Mouse (Mus musculus): Measurements from ENCODE around the gene Acads. TPM values are rescaled to one million over a fixed set of nuclear protein-coding genes. Genes with fewer than 3 reads are reported as not detected.

Gene Acads
- polyA plus RNA-seq, 1 experiment: 220 TPM

DNA sequence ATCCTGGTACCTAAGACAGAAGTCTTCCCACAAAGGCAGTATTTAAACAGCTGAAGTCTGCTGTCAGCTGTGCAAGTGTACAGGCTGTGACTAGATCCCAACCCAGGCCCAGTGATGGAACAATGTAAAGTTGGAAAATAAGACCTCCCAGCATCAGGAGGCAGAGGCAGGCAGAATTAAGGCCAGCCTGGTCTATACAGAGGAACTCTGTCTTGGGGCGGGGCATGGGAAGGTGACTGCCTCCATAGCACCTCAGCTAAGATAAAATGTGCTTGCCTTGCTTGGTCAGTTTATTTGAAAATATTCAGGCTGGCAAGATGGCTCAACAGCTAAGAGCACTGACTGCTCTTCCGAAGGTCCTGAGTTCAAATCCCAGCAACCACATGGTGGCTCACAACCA, 48.7 kb downstream of the Acads start:
- TF ChIP-seq POLR2A (IDR thresholded peaks at IDR 0.05; ENCODE audit: low read depth, low read length) (no peak), CTCF (conservative IDR thresholded peaks at IDR 0.05; ENCODE audit: insufficient read depth, insufficient read length, low read depth, low read length) (no peak)
- no peaks in the 10 kb centered on the region for H3K27me3 ChIP-seq (replicated peaks; ENCODE audit: control insufficient read depth, insufficient read depth, low read length)
- DNase-seq: no peak
- peaks cover 20% of the 10 kb centered on the region for H3K4me1 ChIP-seq (ENCODE audit: control insufficient read depth, insufficient read depth, low read length)
- WGBS: 99% methylated on average over 2 of the region's 2 CpGs
- no peak overlapping the region for H3K4me3 ChIP-seq (ENCODE audit: insufficient read depth, low read depth, low read length)
- H3K27ac ChIP-seq (ENCODE audit: insufficient read depth, low read depth, low read length): no peak overlapping the region
- H3K36me3 ChIP-seq (ENCODE audit: control insufficient read depth, insufficient read depth, low read length): no peaks in the 10 kb centered on the region

DNA sequence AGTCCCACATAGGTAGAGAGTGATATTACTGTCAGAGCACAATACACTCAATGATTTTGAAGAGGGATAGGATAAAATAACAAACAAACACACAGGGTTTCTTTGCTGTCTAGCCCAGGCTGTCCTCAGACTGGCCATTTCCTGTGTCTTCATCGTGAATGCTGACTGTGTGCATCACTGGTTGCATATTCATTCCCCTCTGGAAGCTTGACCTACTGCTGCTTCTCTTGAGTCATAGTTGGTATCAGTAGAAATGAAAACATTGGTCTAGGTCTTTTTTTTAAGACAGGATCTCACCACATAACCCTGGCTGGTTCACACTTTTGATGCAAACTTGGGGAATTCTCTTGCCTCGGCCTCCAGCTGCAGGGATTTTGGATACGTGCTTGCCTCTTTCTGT, 49.5 kb downstream of the Acads start:
- Histone ChIP-seq H3K4me1 (ENCODE audit: control insufficient read depth, insufficient read depth, low read length) (peaks cover 24% of the 10 kb centered on the region), H3K27ac (ENCODE audit: insufficient read depth, low read depth, low read length) (no peak overlapping the region), H3K36me3 (ENCODE audit: control insufficient read depth, insufficient read depth, low read length) (no peaks in the 10 kb centered on the region), H3K4me3 (ENCODE audit: insufficient read depth, low read depth, low read length) (no peak overlapping the region), H3K27me3 (replicated peaks; ENCODE audit: control insufficient read depth, insufficient read depth, low read length) (no peaks in the 10 kb centered on the region)
- 61% methylated on average over 3 of the region's 3 CpGs for WGBS
- TF ChIP-seq POLR2A (IDR thresholded peaks at IDR 0.05; ENCODE audit: low read depth, low read length): no peak
- DNase-seq: no peak

DNA sequence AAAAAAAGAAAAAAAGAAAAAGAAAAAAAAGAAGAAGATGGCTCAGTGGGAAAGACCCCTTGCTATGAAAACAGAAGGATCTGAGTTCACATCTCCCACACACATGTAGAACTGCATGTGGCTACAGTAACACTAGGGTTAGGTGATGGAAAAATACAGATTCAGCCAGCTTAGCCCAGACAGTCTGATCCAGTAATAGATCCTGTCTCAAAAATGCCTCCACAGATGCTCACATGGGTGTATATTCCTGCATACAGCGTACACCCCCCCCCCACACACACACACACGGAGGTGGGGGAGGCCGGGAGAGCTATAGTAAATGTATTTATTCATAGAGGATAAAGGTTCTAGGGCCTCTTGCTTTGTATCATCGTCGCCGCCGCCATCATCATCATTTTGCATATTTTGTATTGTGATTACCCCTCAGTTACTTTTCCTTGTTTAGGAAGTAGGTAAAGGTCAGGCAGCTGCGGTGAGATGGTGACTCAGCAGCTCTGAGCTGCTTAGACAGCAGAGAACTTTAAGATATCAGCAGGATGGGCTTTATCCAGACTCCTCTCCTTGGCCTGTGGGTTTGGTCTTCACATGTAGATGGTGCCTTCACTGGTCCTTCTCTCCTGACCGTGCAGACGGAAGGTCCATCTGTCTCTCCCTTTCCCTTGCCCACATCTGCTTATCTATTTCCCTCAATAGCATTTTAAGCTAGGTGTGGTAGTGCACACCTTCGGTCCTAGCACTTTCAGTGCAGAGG, 50.3 kb downstream of the Acads start:
- no peaks in the 10 kb centered on the region for H3K27me3 ChIP-seq (replicated peaks; ENCODE audit: control insufficient read depth, insufficient read depth, low read length)
- peaks cover 24% of the 10 kb centered on the region for H3K4me1 ChIP-seq (ENCODE audit: control insufficient read depth, insufficient read depth, low read length)
- TF ChIP-seq POLR2A (IDR thresholded peaks at IDR 0.05; ENCODE audit: low read depth, low read length): no peak
- TF ChIP-seq CTCF (conservative IDR thresholded peaks at IDR 0.05; ENCODE audit: insufficient read depth, insufficient read length, low read depth, low read length): no peak
- no peaks in the 10 kb centered on the region for H3K36me3 ChIP-seq (ENCODE audit: control insufficient read depth, insufficient read depth, low read length)
- DNase-seq: no peak
- no peak overlapping the region for H3K27ac ChIP-seq (ENCODE audit: insufficient read depth, low read depth, low read length)
- 80% methylated on average over 11 of the region's 11 CpGs for WGBS
- no peak overlapping the region for H3K4me3 ChIP-seq (ENCODE audit: insufficient read depth, low read depth, low read length)

DNA sequence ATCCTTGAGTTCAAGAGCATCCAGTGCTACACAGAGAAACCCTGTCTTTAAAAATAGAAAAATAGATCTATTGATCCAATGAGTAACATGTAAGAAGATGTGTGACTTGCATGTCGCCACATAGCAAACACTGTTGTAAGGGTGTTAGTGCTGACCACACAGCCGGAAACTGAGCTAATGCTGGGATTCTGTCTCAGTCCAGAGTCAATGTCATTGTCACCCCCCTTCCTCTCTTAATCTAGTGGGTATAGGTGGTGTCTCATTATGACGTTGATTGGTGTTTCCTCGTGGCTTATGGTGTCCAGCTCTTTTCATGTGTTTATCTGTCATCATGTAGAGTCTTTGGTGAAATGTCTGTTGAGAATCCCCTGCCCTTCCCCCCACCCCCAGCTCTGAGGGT, 52.9 kb downstream of the Acads start:
- H3K27me3 ChIP-seq (replicated peaks; ENCODE audit: control insufficient read depth, insufficient read depth, low read length): no peaks in the 10 kb centered on the region
- H3K36me3 ChIP-seq (ENCODE audit: control insufficient read depth, insufficient read depth, low read length): no peaks in the 10 kb centered on the region
- TF ChIP-seq CTCF (conservative IDR thresholded peaks at IDR 0.05; ENCODE audit: insufficient read depth, insufficient read length, low read depth, low read length) (no peak), POLR2A (IDR thresholded peaks at IDR 0.05; ENCODE audit: low read depth, low read length) (no peak)
- DNase-seq: no peak
- no peak overlapping the region for H3K4me3 ChIP-seq (ENCODE audit: insufficient read depth, low read depth, low read length)
- 59% methylated on average over 4 of the region's 4 CpGs for WGBS
- H3K4me1 ChIP-seq (ENCODE audit: control insufficient read depth, insufficient read depth, low read length): peaks cover 12% of the 10 kb centered on the region
- no peak overlapping the region for H3K27ac ChIP-seq (ENCODE audit: insufficient read depth, low read depth, low read length)

DNA sequence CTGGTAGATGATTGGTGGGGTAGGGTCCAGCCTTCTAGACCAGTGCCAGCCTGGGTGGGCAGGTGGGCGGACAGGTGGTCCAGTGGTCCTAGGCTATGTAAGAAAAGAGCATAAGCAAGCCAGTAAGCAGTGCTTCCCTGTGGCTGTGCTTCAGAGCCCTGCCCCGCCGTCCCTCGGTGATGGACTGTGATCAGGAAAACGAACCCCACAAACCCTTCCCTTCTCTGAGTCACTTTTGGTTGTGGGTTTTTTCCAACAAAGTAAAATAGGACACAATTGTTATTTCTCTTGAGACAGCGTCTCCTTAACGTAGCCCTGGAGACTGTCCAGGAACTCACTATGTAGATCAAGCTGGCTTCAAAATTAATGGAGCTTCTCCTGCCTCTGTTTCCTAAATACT, 55.8 kb downstream of the Acads start:
- TF ChIP-seq CTCF (conservative IDR thresholded peaks at IDR 0.05; ENCODE audit: insufficient read depth, insufficient read length, low read depth, low read length) (no peak), POLR2A (IDR thresholded peaks at IDR 0.05; ENCODE audit: low read depth, low read length) (no peak)
- Histone ChIP-seq H3K27me3 (replicated peaks; ENCODE audit: control insufficient read depth, insufficient read depth, low read length) (no peaks in the 10 kb centered on the region), H3K27ac (ENCODE audit: insufficient read depth, low read depth, low read length) (no peak overlapping the region), H3K4me3 (ENCODE audit: insufficient read depth, low read depth, low read length) (no peak overlapping the region), H3K4me1 (ENCODE audit: control insufficient read depth, insufficient read depth, low read length) (peaks cover 10% of the 10 kb centered on the region; the same call in 1 of the 2 replicates), H3K36me3 (ENCODE audit: control insufficient read depth, insufficient read depth, low read length) (no peaks in the 10 kb centered on the region)
- WGBS: 71% methylated on average over 7 of the region's 7 CpGs
- no peak for DNase-seq

DNA sequence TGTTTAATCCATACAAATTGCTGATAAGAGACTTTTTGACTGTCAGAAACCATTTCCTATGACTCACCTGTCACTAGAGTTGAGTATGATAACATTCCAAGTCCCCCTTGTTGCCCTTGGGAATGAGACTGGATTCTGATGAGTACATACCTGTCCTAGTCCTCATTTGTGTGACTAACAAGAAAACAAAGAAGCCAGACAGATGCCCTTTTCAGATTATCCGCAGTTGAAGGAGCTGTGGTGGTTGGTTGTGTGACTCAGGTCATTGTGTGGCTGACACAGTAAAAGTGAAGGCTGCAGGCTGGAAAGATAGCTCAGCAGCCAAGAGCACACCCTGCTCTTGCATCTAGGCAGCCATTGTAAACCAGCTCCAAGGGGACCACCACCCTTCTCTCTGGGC, 56.6 kb downstream of the Acads start:
- Histone ChIP-seq H3K36me3 (ENCODE audit: control insufficient read depth, insufficient read depth, low read length) (no peaks in the 10 kb centered on the region), H3K27ac (ENCODE audit: insufficient read depth, low read depth, low read length) (no peak overlapping the region), H3K4me3 (ENCODE audit: insufficient read depth, low read depth, low read length) (no peak overlapping the region), H3K4me1 (ENCODE audit: control insufficient read depth, insufficient read depth, low read length) (peaks cover 4% of the 10 kb centered on the region; the same call in 1 of the 2 replicates), H3K27me3 (replicated peaks; ENCODE audit: control insufficient read depth, insufficient read depth, low read length) (no peaks in the 10 kb centered on the region)
- no peak for DNase-seq
- WGBS: 93% methylated on average over 1 of the region's 1 CpGs
- no peak for TF ChIP-seq CTCF (conservative IDR thresholded peaks at IDR 0.05; ENCODE audit: insufficient read depth, insufficient read length, low read depth, low read length)
- no peak for TF ChIP-seq POLR2A (IDR thresholded peaks at IDR 0.05; ENCODE audit: low read depth, low read length)

DNA sequence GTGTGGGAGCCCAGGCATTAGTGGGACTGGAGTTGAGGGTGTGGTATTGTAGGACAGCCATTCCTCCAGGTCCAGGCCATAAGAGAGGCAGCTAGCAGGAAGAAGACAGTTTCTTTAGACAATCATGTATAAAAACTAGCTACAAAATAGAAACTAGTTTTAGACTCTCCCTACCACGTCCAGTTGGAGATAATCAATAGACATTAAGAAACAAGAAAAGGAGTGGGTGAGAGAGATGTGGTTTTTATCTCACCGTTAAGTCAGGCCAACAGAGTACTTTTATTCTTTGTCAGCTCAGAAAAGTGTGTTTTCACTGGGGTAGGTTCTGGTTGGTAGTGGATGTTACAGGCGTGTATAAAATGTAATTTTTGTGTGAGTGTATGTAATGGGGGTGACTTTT, 58.2 kb downstream of the Acads start:
- no peak for TF ChIP-seq CTCF (conservative IDR thresholded peaks at IDR 0.05; ENCODE audit: insufficient read depth, insufficient read length, low read depth, low read length)
- TF ChIP-seq POLR2A (IDR thresholded peaks at IDR 0.05; ENCODE audit: low read depth, low read length): no peak
- no peak for DNase-seq
- 95% methylated on average over 3 of the region's 3 CpGs for WGBS
- H3K27ac ChIP-seq (ENCODE audit: insufficient read depth, low read depth, low read length): no peak overlapping the region
- no peak overlapping the region for H3K4me3 ChIP-seq (ENCODE audit: insufficient read depth, low read depth, low read length)
- H3K4me1 ChIP-seq (ENCODE audit: control insufficient read depth, insufficient read depth, low read length): peaks cover 4% of the 10 kb centered on the region; the same call in 1 of the 2 replicates
- H3K36me3 ChIP-seq (ENCODE audit: control insufficient read depth, insufficient read depth, low read length): no peaks in the 10 kb centered on the region
- H3K27me3 ChIP-seq (replicated peaks; ENCODE audit: control insufficient read depth, insufficient read depth, low read length): no peaks in the 10 kb centered on the region

Other genes with a start within 250 kb of the Acads start
- 10.2 and 11.2 TPM in 2 replicates for gene Oasl2, start 222.4 kb downstream of the Acads start, polyA plus RNA-seq (2012; rRNA removed)
- 4.3 and 5.7 TPM in 2 replicates for gene Oasl1, start 196.1 kb downstream of the Acads start, polyA plus RNA-seq (2012; rRNA removed)
- gene 2210016L21Rik, start 177.2 kb downstream of the Acads start, polyA plus RNA-seq (2012; rRNA removed): 23.5 and 26.1 TPM in 2 replicates
- gene Hnf1a, start 148.3 kb downstream of the Acads start, polyA plus RNA-seq (2012; rRNA removed): 24.2 and 29.5 TPM in 2 replicates
- gene Sppl3, start 108.2 kb downstream of the Acads start, polyA plus RNA-seq (2012; rRNA removed): 51.5 and 57.0 TPM in 2 replicates
- not detected in 2 replicates for gene Gm10401, start 21.1 kb downstream of the Acads start, polyA plus RNA-seq (2012; rRNA removed)
- 138 and 141 TPM in 2 replicates for gene Unc119b, start 15.6 kb upstream of the Acads start, polyA plus RNA-seq (2012; rRNA removed)
- gene Mlec, start 38.8 kb upstream of the Acads start, polyA plus RNA-seq (2012; rRNA removed): 202 and 209 TPM in 2 replicates
- 1.7 and 2.6 TPM in 2 replicates for gene Cabp1, start 75.0 kb upstream of the Acads start, polyA plus RNA-seq (2012; rRNA removed)
- 132 and 160 TPM in 2 replicates for gene Pop5, start 116.5 kb upstream of the Acads start, polyA plus RNA-seq (2012; rRNA removed)
- gene Rnf10, start 153.6 kb upstream of the Acads start, polyA plus RNA-seq (2012; rRNA removed): 129 and 144 TPM in 2 replicates
- 19.5 and 25.1 TPM in 2 replicates for gene Coq5, start 160.3 kb upstream of the Acads start, polyA plus RNA-seq (2012; rRNA removed)
- gene Dynll1, start 181.7 kb upstream of the Acads start, polyA plus RNA-seq (2012; rRNA removed): 108 and 129 TPM in 2 replicates
- gene Srsf9, start 207.8 kb upstream of the Acads start, polyA plus RNA-seq (2012; rRNA removed): 39.2 and 44.8 TPM in 2 replicates
- 12.1 and 16.0 TPM in 2 replicates for gene Gatc, start 221.8 kb upstream of the Acads start, polyA plus RNA-seq (2012; rRNA removed)
- 15.9 and 20.1 TPM in 2 replicates for gene Triap1, start 221.9 kb upstream of the Acads start, polyA plus RNA-seq (2012; rRNA removed)
- gene Cox6a1, start 229.6 kb upstream of the Acads start, polyA plus RNA-seq (2012; rRNA removed): 4,626 and 5,972 TPM in 2 replicates

Data from kidney, adult 2 months (tissue).